Mouse (Mus musculus) bone marrow, adult 2 months (tissue): ENCODE results near the gene Cd44.

Source experiments
- CTCF ChIP-seq: fragments of 200-500 bp; IDR thresholded peaks from 2 replicates; pipeline ENCODE4 v1.5.1; 2011; ENCODE audit warnings: low read length, control low read depth; ENCODE audit not compliant: control insufficient read depth, insufficient read depth
- POLR2A ChIP-seq: fragments of 200-500 bp; IDR thresholded peaks from 2 replicates; pipeline ENCODE4 v1.6.1; 2011; ENCODE audit warnings: low read depth, mild to moderate bottlenecking, control low read depth, low read length, borderline replicate concordance; ENCODE audit not compliant: control insufficient read depth

DNA sequence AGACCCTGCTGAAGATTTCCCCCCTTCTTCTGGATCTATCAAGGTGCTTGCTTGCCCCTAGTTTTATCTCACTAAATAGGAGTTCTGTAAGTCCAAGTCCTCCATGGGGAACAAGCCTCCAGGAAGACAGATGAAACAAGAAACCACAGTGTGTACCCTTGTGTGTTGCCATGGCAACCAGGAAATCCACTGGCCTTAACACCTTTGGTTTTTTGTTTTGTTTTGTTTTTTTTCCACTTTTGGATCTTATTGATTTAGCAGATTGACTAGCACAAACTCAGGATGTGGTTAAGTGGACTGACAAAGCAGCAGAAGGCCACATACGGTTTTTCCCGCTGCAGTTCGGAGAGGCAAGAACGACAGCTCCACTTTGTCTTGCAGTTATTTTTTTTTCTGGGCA, 27.6 kb downstream of the Cd44 start:
- TF ChIP-seq POLR2A (no peak), CTCF (no peak)
